Mouse (Mus musculus): ENCODE data around the gene Abce1.
A peak's percentile ranks its signal among the peaks of the same experiment; 100 is the strongest.

The Abce1 gene

GRCm38 (mm10) chr8:79639586-79640451, 71.7 kb downstream of the Abce1 start, which contains the start of gene Otud4:
TSS of gene Otud4 (plus strand) at chr8:79639618.
- DNase-seq, result peak; percentile 55

DNA sequence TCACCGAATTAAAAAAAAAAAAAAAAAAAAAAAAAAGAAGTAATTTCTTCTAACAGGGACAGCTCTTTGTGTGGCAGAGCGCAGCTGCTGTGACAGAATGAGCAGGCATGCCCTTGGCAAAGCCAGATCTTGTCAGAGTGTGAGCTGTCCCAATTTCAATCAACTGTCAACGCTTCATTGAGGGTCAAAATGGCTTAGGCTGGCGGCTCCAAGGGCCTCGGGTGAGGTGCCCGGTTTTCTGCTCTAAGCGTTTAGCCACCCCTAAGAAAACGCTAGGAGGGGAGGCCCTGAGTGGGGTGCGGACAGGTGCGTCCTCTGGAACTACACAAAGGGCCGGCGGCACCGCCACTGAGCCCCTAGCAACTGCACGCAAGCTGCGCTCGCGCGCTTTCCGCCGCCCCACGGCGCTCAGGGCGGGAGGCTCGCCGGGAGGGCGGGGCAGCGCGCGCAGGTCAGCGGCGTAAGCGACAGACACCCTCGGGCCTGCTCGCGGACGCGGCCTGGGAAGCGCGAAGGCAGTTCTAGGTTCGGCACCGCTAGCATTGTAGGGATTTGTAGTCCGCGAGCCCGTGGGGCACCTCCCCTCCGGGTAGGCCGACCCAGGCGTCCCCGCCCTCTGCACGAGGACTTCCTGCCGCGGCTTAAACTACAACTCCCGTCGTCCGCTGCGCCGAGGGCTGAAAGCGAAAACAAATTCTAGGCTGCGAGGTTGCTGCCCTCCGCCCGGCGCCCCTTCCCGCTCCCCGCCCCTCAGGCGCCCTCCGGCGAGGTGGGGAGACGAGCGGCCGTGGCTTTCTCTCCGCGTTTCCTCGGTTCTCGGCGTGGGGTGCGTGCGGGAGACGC, 72.6 kb downstream of the Abce1 start:
- peak; percentile 99 for DNase-seq

DNA sequence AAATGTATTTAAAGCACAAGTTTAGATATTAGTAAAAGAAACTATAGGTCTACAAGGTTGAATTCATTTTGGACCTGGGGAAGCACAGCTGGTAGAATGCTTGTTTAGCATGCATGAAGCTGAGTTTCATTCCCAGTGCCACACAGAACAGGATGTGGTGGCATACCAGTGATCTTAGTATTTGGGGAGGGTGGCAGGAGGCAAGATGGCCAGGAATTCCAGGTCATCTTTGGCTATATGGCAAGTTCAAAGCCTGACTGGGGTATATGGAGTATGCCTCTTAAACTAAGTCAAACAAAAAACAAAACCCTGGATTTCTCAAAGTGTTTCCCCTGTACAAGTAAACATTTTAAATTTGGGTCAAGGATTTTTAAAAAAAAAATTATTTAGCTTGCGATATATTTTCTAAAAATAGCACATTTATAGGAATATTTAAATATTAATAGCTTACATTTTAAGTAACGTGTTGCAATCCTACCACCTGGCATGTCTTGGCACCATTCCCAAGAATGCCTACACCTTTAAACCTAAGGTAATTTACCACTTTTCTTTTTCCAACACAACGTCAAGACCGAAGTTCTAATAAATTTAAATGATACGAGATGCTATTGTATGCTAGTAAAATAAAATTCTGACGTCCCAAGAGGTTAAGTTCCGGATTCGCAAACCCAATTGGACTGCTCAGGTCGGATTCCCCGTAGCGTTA, 73.4 kb downstream of the Abce1 start:
- no peak for DNase-seq

DNA sequence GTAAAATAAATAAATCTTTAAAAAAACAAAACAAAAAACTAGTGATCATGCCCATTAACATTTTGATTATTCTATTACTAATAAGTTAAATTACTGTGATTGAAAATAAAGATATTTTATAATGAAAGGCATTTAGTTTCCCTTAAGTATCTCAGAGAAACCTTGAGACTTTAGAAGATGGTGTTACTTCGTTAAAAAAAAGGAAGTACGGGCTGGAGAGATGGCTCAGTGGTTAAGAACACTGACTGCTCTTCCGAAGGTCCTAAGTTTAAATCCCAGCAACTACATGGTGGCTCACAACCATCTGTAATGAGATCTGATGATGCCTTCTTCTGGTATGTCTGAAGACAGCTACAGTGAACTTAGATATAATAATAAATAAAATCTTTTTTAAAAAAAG, 74.3 kb downstream of the Abce1 start:
- no peak for DNase-seq

DNA sequence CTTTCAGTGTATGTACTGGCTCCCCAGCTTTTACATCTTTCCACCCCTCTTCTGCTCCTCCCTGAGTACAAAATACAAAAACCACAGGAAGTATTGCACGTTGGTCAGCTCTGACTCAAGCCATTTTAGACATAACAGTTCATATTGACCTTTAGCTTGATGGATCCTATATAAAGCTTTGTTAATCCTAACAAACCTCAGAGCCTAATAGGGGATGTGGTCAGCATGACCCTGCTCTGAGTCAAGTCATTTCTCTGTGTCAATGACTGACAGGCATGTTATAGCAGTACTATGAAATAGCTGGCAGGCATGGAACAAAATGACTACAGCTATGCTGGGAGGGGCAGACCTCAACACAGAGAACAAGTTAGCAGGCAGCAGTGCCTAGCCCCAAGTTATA, 75.4 kb downstream of the Abce1 start:
- no peak for DNase-seq

GRCm38 (mm10) chr8:79635491-79635890, 76.0 kb downstream of the Abce1 start:
- no peak for DNase-seq

All from lung, postnatal 10 days (tissue).